Mouse (Mus musculus) layer of hippocampus, postnatal 25 days (tissue): ENCODE measurements around the gene Rcc2. TPM values are rescaled to one million over a fixed set of nuclear protein-coding genes. Genes with fewer than 3 reads are reported as not detected.
A peak's percentile ranks its signal among the peaks of the same experiment; 100 is the strongest.

Experiments
- DNase-seq, 2 experiments: peaks; one replicate each; pipeline ENCODE4 v3.0.0; 2022; ENCODE audit warnings: mixed read lengths in 2 of 2, low spot score in 1 of 2; ENCODE audit errors: extremely low spot score in 1 of 2
- total RNA-seq, 2 experiments: library from RNA; stranded (reverse); gene quantifications; 2 replicates each; pipeline ENCODE4 v1.2.3; 2021

Rcc2 gene
- total RNA-seq, 2 experiments from 2014 or later, result 87.9 to 88.8 TPM

- DNase-seq, result no peak
These were observed 8.1 kb downstream of the Rcc2 start for GRCm38 (mm10) chr4:140708297-140708927.

DNA sequence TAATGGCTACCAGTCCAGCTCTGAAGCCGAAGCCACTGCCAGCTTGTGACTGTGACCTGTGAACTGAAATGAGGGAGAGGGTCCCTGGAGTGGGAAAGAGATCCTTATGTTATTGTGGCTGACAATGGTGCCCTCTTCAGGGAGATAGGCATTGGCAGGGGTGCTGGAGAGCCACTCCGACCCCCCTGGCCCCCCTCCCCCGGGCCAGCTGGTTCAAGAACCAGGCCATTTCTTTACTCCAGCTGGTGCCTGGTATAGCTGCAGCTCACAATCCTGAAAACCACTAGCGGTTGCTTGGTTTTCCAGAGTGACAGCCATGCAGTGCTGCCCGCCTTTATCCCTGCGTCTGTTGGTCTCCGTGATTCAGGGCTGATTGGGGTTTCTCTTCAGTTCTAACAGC is 8.8 kb downstream of the Rcc2 start:
- no peak for DNase-seq

DNA sequence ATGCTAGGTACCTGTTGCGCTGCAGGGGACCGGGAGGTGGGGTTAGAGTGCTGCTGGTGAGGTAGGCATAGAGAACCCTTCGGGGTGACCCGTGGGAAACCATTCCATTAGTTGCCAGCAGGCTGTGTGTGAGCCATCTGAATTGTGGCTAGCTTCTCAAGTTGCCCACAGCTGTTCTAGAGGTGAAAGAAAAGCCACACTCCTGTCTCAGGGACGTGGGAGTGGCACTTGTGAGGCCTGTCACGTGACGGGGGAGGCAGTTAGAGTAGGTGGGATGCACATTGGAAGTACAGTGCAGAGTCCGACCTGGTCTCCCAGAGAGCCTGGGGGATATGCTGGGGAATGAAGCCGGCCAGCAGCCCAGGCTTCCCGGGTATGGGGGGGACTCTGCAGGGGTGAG is 9.3 kb downstream of the Rcc2 start:
- no peak for DNase-seq

GRCm38 (mm10) chr4:140710781-140711180 is 10.4 kb downstream of the Rcc2 start:
- no peak for DNase-seq

DNA sequence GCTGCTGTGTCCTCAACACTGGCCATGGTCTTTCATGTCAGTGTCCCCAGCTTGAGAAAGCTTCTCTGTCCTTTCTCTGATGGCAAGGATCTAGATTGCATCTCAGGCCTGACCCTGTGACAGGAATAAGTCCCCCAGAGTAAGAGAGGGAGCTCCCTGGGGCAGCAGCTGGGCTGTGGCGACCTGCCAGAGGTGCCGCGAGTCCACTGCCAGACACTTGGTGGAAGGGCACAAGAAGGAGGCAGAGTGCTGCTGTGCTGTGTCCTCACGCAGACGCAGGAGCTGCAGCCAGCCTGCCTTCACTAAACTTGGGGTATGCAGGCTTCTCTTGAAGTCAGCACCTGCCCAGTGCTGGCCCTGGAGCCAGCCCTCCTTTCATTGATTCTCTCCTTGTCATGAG is 11.0 kb downstream of the Rcc2 start:
- DNase-seq, result no peak

DNA sequence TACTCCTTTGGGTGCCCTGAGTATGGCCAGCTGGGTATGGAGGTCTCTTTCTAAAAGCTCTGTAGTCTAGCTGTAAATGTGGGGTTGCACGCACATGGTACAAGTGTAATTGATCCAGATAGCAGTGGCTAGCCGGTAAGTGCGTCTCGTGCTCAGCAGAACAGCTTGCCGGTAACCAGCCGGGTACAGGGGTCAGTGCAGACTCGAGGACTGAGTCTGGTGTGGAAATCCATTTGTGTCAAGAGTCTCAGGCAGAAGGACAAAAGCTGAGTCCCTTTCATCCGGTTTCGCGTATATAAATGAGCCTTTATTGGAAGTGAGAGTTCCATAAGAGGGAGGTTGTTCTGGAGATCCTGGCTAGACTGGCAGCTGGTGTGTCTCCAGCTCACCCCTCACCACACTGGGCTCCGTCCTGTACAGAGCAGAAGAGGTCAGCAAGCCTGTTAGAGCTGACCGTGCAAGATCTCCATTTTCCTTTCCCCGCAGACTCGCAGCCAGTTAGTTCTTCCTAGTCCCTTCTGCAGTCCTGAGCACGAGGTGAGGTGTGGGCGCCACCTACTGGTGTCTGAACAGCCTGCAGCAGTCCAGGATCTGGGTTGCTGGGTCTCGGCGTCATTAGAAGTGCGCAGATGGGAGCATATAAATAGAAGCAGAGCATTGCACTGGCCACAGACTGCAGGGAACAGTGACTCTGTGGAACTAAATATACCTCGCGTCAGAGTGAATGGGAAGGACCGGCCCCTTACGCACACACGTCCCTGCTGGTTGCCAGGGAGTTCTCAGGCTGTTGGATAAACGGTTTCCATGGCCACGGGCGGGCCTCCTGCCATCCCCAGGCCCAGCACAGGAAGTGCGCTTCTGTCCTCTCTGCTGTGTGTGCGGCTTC is 13.4 kb downstream of the Rcc2 start:
- DNase-seq, result peak; percentile 94 to 97

DNA sequence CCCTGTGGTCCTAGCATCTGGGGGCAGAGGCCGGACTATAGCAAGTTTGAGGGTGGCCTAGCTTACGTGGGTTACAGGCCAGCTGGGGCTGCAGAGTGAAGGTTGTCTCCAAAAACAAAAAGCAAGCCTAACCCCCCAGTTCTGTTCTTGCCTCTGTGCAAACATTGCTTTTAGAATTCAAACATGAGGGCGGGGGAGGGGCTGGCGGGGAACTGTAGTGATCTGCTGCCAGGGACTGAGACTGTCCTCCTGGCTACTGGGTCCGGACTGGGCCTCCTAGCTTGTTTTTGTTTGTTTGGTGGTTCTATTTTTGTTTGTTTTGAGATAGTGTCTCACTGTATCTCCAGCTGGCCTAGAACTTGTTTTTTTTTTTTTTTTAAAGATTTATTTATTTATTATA is 14.2 kb downstream of the Rcc2 start:
- DNase-seq, result no peak

DNA sequence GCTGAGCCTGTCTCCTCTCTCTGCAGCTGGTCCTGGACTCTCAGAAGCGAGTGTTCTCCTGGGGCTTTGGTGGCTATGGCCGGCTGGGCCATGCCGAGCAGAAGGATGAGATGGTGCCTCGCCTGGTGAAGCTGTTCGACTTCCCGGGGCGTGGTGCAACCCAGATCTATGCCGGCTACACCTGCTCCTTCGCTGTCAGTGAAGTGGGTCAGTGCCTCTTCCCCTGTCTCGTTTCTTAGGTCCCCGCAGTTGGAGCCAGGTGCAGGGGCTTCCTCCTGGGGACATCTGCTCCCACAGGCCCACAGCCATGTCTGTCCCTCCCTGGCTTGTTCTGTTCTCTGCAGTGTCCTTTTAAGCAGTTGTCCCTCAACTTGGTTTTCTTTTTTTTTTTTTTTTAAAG is 16.7 kb downstream of the Rcc2 start:
- no peak for DNase-seq

DNA sequence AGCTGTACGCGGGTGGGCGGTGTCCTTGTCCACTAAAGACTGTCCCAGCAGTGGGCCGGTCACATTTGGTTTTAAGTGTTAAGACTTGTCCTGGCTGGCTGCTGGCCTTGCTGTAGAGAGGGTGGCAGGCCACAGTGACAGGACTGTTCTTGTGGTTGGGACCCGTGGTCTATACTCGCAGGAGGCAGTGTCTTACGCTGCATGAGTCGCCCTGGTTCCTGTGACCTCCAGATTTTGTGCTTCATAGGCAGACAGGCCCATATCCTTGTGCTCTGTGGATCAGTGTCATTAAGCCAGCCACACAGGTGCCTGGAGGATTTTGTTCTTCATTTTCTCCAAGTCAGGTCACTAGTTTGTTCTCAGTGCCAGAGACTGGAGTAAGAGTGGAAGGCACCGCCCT is 18.1 kb downstream of the Rcc2 start:
- DNase-seq, result no peak

- DNase-seq, result no peak
These were observed 19.8 kb downstream of the Rcc2 start for GRCm38 (mm10) chr4:140720091-140720490.

GRCm38 (mm10) chr4:140721968-140722490 is 21.7 kb downstream of the Rcc2 start:
- no peak for DNase-seq

- no peak for DNase-seq
These were observed 22.4 kb downstream of the Rcc2 start for GRCm38 (mm10) chr4:140722710-140723109.

DNA sequence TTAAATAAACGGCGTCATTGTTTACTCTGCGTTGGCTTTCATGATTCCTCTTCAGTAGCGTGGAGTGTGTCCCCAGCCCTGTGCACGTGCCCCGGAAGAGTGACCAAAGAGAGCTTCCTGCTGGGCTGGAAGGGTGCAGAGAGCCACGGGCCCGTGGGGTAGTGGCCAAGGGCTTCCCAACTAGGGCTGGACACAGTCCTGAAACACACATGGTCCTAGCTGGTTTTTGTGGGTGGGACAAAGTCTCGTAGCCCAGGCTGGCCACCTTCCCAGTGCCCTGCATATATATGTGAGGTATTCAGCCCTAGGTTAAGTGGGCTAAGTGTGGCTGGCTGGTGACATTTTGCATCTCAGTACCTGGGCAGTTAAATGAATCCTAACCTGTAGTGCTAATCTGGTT is 22.9 kb downstream of the Rcc2 start:
- no peak for DNase-seq

DNA sequence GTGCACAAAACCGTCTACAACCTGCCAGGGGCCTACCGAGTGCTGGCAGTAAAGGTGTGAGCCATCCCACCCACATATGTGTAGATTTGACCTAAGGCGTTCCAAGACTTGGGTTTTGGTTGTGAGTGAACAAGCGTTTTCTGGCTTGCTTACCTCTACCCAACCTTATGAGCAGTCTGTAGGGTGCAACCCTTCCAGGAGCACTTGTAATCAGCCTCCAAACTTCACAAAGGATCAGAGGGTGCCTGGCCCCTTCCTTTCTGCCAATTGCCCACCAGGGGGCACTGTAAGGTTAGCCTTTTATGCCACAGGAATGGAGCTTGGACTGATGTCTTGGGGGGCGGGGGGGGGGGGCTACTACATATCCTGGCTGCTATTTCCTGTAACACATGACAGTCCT is 23.5 kb downstream of the Rcc2 start:
- DNase-seq, result peak in 1 of 2 experiments; percentile 47

GRCm38 (mm10) chr4:140724739-140725138 is 24.4 kb downstream of the Rcc2 start:
- no peak for DNase-seq

GRCm38 (mm10) chr4:140726907-140727306 is 26.6 kb downstream of the Rcc2 start:
- DNase-seq, result no peak

DNA sequence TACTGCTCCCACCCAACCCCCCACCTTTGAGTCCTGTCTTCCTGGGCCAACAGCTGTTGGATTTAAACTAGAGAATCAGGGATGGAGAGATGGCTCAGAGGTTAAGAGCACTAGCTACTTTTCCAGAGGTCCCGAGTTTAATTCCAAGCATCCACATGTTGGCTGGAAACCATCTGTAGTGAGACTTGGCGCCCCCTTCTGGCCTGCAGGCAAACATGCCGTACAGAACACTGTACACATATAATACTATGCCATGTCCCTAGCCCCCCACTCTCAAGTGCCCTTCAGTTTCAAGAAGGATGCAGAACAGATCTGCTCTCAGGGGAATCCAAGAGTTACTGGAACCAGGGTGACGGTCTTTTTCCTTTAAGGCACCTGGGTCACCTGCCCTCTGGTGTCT is 31.3 kb downstream of the Rcc2 start:
- DNase-seq, result no peak

- no peak for DNase-seq
These were observed 32.5 kb downstream of the Rcc2 start for GRCm38 (mm10) chr4:140732871-140733270.

DNA sequence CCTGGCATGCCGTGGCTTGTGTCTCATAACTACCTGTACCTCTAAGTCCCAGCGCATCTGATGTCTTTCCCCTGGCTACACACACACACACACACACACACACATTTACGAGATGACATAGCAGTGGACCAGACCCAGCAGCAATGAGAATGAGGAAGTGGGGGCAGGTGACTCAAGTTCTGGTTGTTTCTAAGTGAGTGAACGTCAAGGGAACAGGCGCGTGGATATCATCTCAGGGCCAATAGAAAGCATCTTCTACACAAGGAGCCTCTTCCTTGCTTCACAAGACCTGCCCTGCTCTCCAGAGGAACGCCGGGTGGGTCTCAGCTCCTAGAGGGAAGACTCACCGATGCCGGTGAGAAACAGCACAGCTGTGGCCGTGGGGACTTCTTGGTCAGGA is 40.3 kb downstream of the Rcc2 start:
- DNase-seq, result no peak

GRCm38 (mm10) chr4:140741401-140741800 is 41.1 kb downstream of the Rcc2 start:
- no peak for DNase-seq

DNA sequence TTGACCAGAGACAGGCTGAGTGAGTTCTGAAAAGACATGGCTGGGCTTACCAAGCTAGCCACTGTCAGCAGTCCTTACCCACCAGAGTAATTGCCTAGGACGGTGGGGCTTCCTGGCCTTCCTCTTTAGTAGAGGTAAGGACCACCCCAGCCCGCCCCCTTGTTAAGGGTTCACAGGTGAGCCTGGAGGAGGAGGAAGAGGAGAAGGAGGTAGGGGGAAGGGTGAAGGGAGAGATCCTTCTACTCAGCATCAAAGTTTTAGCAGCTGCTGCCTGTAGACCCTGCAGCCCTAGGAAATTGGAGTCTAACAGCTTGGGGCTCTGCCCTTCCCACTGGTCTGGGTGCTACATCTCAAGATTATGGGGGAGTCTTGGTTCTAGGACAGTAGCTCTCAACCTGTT is 42.2 kb downstream of the Rcc2 start, which contains the start of gene Padi6:
Gene Padi6 (minus strand): TSS at position 101 of the 400 bp plus-strand sequence.
- DNase-seq, result no peak

GRCm38 (mm10) chr4:140743086-140743485 is 42.7 kb downstream of the Rcc2 start:
- DNase-seq, result no peak
